Mouse (Mus musculus): ENCODE data around the gene Eef1b2. TPM values are rescaled to one million over a fixed set of nuclear protein-coding genes. Genes with fewer than 3 reads are reported as not detected.

The Eef1b2 gene
- polyA plus RNA-seq, 1 experiment from 2014 or later: 352 TPM

GRCm38 (mm10) chr1:63227241-63227640, 50.6 kb downstream of the Eef1b2 start:
- no peaks in the 10 kb centered on the region for H3K4me1 ChIP-seq (ENCODE audit: insufficient read depth)
- no peak for ATAC-seq
- TF ChIP-seq CTCF (IDR thresholded peaks at IDR 0.05; ENCODE audit: low read depth) (no peak), EP300 (IDR thresholded peaks at IDR 0.05; ENCODE audit: low read depth) (no peak)
- WGBS (ENCODE audit: insufficient replicate concordance): 71% methylated on average over 5 of the region's 5 CpGs
- no peak overlapping the region for H3K4me2 ChIP-seq (ENCODE audit: low read depth, low read length)
- H3K9me3 ChIP-seq (ENCODE audit: low read length): no peaks in the 10 kb centered on the region
- H3K36me3 ChIP-seq (replicated peaks; ENCODE audit: insufficient read depth, low read length): no peaks in the 10 kb centered on the region
- H3K4me3 ChIP-seq (ENCODE audit: low read depth, low read length): no peak overlapping the region
- DNase-seq: no peak
- no peak overlapping the region for H3K27ac ChIP-seq (ENCODE audit: low read depth)
- H3K9ac ChIP-seq (replicated peaks): no peak overlapping the region
- no peaks in the 10 kb centered on the region for H3K27me3 ChIP-seq (ENCODE audit: insufficient read depth, low read length)

Small RNAs within 50 kb of the gene (microRNA-seq; reads per million reads assigned to microRNA genes)
- gene Gm24557 (not detected), gene Gm27512 (not detected)

Other genes starting within 250 kb of the Eef1b2 start
- gene Ino80d, start 62.2 kb upstream of the Eef1b2 start, polyA plus RNA-seq (2015; fragmentation: Nextera tagmentation; extraction: Ambion mirVana): 2.3 and 2.8 TPM in 2 replicates
- 88.8 and 102 TPM in 2 replicates for gene Ndufs1, start within 50 bp of the Eef1b2 start, polyA plus RNA-seq (2015; fragmentation: Nextera tagmentation; extraction: Ambion mirVana)
- gene Gpr1, start 37.7 kb downstream of the Eef1b2 start, polyA plus RNA-seq (2015; fragmentation: Nextera tagmentation; extraction: Ambion mirVana): 0.05 TPM in 1 of 2 replicates, not detected in the other
- gene Zdbf2, start 96.4 kb downstream of the Eef1b2 start, polyA plus RNA-seq (2015; fragmentation: Nextera tagmentation; extraction: Ambion mirVana): 0.25 and 0.54 TPM in 2 replicates